Mouse (Mus musculus) CH12.LX (cell line): ENCODE data around the gene Il7r. TPM values are rescaled to one million over a fixed set of nuclear protein-coding genes. Genes with fewer than 3 reads are reported as not detected.
A peak's percentile ranks its signal among the peaks of the same experiment; 100 is the strongest.

Experiments
- DNase-seq: peaks from one replicate; pipeline ENCODE4 v3.0.0-alpha.2; 2013; ENCODE audit errors: extremely low read depth
- H3K27ac ChIP-seq: 2 replicates; pipeline ENCODE4 v1.5.1; 2012; ENCODE audit warnings: low read depth, mild to moderate bottlenecking, control low read depth, moderate library complexity; ENCODE audit not compliant: insufficient read depth
- H3K27me3 ChIP-seq: replicated peaks from 2 replicates; pipeline ENCODE3; 2012; ENCODE audit warnings: inconsistent platforms
- H3K36me3 ChIP-seq, 2 experiments: replicated peaks in 1 of 2; 2 replicates each; pipeline versions ENCODE3 to v1.6.1; 2012; ENCODE audit warnings: inconsistent platforms in 1 of 2, low read length in 1 of 2, mild to moderate bottlenecking in 1 of 2, mixed read lengths in 1 of 2, moderate library complexity in 1 of 2; ENCODE audit not compliant: control insufficient read depth in 1 of 2, insufficient read depth in 1 of 2
- H3K4me1 ChIP-seq, 2 experiments: 2 replicates each; pipeline ENCODE4 v1.6.1; 2012; ENCODE audit warnings: inconsistent platforms in 1 of 2, moderate library complexity in 1 of 2; ENCODE audit not compliant: insufficient read depth in 2 of 2, control insufficient read depth in 1 of 2
- H3K4me2 ChIP-seq: 2 replicates; pipeline ENCODE4 v1.6.1; 2012; ENCODE audit warnings: low read depth, mild to moderate bottlenecking, control low read depth; ENCODE audit not compliant: poor library complexity, insufficient read depth, severe bottlenecking
- H3K4me3 ChIP-seq, 3 experiments: fragments of 150-350 bp in 1 of 3; sonication (generic) in 1 of 3; replicated peaks in 1 of 3; 2 replicates each; pipeline versions ENCODE3 to v1.5.1; 2011 to 2012; ENCODE audit warnings: low read depth in 2 of 3, low read length in 2 of 3, mild to moderate bottlenecking in 2 of 3, moderate library complexity in 2 of 3, control low read depth in 1 of 3, improper control_type of control experiment in 1 of 3, inconsistent platforms in 1 of 3, mixed read lengths in 1 of 3; ENCODE audit not compliant: poor library complexity in 1 of 3
- H3K79me2 ChIP-seq: replicated peaks from 2 replicates; pipeline ENCODE4 v1.6.1; 2012; ENCODE audit warnings: mild to moderate bottlenecking, moderate library complexity; ENCODE audit not compliant: control insufficient read depth, poor library complexity, insufficient read depth, severe bottlenecking; ENCODE audit errors: extremely low read depth
- H3K9ac ChIP-seq: 2 replicates; pipeline ENCODE4 v1.6.1; 2012; ENCODE audit warnings: low read depth, mild to moderate bottlenecking, control low read depth, moderate library complexity; ENCODE audit not compliant: insufficient read depth
- H3K9me3 ChIP-seq: replicated peaks from 2 replicates; pipeline ENCODE3; 2012; ENCODE audit warnings: low read length, inconsistent platforms, mixed read lengths
- BHLHE40 ChIP-seq: IDR thresholded peaks from 2 replicates; pipeline ENCODE4 v1.6.1; 2011; ENCODE audit warnings: mild to moderate bottlenecking, low read depth, low read length, improper control_type of control experiment
- CHD1 ChIP-seq: IDR thresholded peaks from 2 replicates; pipeline ENCODE4 v1.6.1; 2012; ENCODE audit warnings: low read depth, low read length, improper control_type of control experiment, inconsistent platforms
- CHD2 ChIP-seq: IDR thresholded peaks from 2 replicates; pipeline ENCODE4 v1.6.1; 2011; ENCODE audit warnings: low read length, improper control_type of control experiment
- E2F4 ChIP-seq: IDR thresholded peaks from 2 replicates; pipeline ENCODE4 v1.6.1; 2011; ENCODE audit warnings: low read depth, low read length, improper control_type of control experiment; ENCODE audit not compliant: insufficient replicate concordance
- ELF1 ChIP-seq: IDR thresholded peaks from 2 replicates; pipeline ENCODE4 v1.6.1; 2014; ENCODE audit warnings: low read depth, mild to moderate bottlenecking, inconsistent platforms, low read length, improper control_type of control experiment
- ETS1 ChIP-seq: conservative IDR thresholded peaks from 2 replicates; pipeline ENCODE4 v1.6.1; 2012; ENCODE audit warnings: low read depth, mild to moderate bottlenecking, inconsistent platforms, low read length, improper control_type of control experiment, moderate library complexity
- HCFC1 ChIP-seq: IDR thresholded peaks from 2 replicates; pipeline ENCODE4 v1.6.1; 2012; ENCODE audit warnings: low read depth, mild to moderate bottlenecking, inconsistent platforms, low read length, improper control_type of control experiment
- IRF4 ChIP-seq: IDR thresholded peaks from 2 replicates; pipeline ENCODE4 v1.6.1; 2014; ENCODE audit warnings: low read depth, mild to moderate bottlenecking, inconsistent platforms, low read length, improper control_type of control experiment
- KAT2A ChIP-seq: IDR thresholded peaks from 2 replicates; pipeline ENCODE4 v1.6.1; 2012; ENCODE audit warnings: low read length, improper control_type of control experiment, inconsistent platforms; ENCODE audit not compliant: insufficient replicate concordance
- MEF2A ChIP-seq: IDR thresholded peaks from 2 replicates; pipeline ENCODE4 v1.6.1; 2014; ENCODE audit warnings: low read depth, mild to moderate bottlenecking, inconsistent platforms, low read length, improper control_type of control experiment, borderline replicate concordance
- MXI1 ChIP-seq: IDR thresholded peaks from 2 replicates; pipeline ENCODE4 v1.6.1; 2011; ENCODE audit warnings: mild to moderate bottlenecking, low read depth, low read length, improper control_type of control experiment
- NELFE ChIP-seq: IDR thresholded peaks from 2 replicates; pipeline ENCODE4 v1.6.1; 2011; ENCODE audit warnings: low read depth, low read length, improper control_type of control experiment
- NRF1 ChIP-seq: IDR thresholded peaks from 2 replicates; pipeline ENCODE4 v1.6.1; 2014; ENCODE audit warnings: low read depth, mild to moderate bottlenecking, inconsistent platforms, low read length, improper control_type of control experiment, moderate library complexity
- POLR2A ChIP-seq: IDR thresholded peaks from 2 replicates; pipeline ENCODE4 v1.6.1; 2011; ENCODE audit warnings: low read depth, mild to moderate bottlenecking, improper control_type of control experiment, low read length
- RAD21 ChIP-seq: IDR thresholded peaks from 2 replicates; pipeline ENCODE4 v1.6.1; 2011; ENCODE audit warnings: low read depth, mild to moderate bottlenecking, low read length, improper control_type of control experiment, moderate library complexity
- SMC3 ChIP-seq: IDR thresholded peaks from 2 replicates; pipeline ENCODE4 v1.6.1; 2011; ENCODE audit warnings: low read depth, low read length, improper control_type of control experiment
- TBP ChIP-seq: conservative IDR thresholded peaks from 2 replicates; pipeline ENCODE4 v1.6.1; 2011; ENCODE audit warnings: low read depth, low read length, improper control_type of control experiment
- ZKSCAN1 ChIP-seq: IDR thresholded peaks from 2 replicates; pipeline ENCODE4 v1.6.1; 2012; ENCODE audit warnings: low read depth, inconsistent platforms, low read length, improper control_type of control experiment, borderline replicate concordance
- ZMIZ1 ChIP-seq: IDR thresholded peaks from 2 replicates; pipeline ENCODE4 v1.6.1; 2012; ENCODE audit warnings: low read depth, mild to moderate bottlenecking, inconsistent platforms, low read length, improper control_type of control experiment
- ZNF384 ChIP-seq: IDR thresholded peaks from 2 replicates; pipeline ENCODE4 v1.6.1; 2012; ENCODE audit warnings: low read depth, low read length, improper control_type of control experiment, inconsistent platforms
- dilution Hi-C: fragments of 300-500 bp; cut with MboI; formaldehyde crosslinking; loops from 2 replicates; pipeline ENCODE4 v1.14.3; 2020; ENCODE audit warnings: low sequenced_read_pairs; ENCODE audit not compliant: extremely low pct_unique_long_range_greater_than_20kb, extremely low pct_ligation_motif_present
- in situ Hi-C: fragments of 300-500 bp; cut with MboI; formaldehyde crosslinking; loops from 3 replicates; pipeline ENCODE4 v1.14.3; 2019; ENCODE audit warnings: low sequenced_read_pairs, low pct_ligation_motif_present, low pct_unique_long_range_greater_than_20kb, mixed read lengths
- polyA plus RNA-seq: library from polyadenylated mRNA; unstranded; fragments of >175 nt; gene quantifications from 2 replicates; pipeline ENCODE4 v1.2.1, GENCODE M21; 2012; ENCODE audit warnings: low read depth; ENCODE audit not compliant: insufficient read length
- total RNA-seq, 2 experiments: library from RNA; depleted of rRNA; stranded (reverse); fragments of 300-350 nt in 1 of 2; fragments of >200 nt in 1 of 2; gene quantifications; 2 replicates each; pipeline ENCODE4 v1.2.3; 2012 to 2014

Il7r gene
- total and polyA plus RNA-seq, 3 experiments: 0.13 to 0.25 (median 0.13) TPM

GRCm38 (mm10) chr15:9535200-9535599 lies 5.2 kb upstream of the Il7r start (continued):
- no peak for TF ChIP-seq SMC3
- no peak for TF ChIP-seq ZMIZ1
- TF ChIP-seq RAD21: no peak
- TF ChIP-seq ZNF384: no peak
- TF ChIP-seq CHD2: no peak

DNA sequence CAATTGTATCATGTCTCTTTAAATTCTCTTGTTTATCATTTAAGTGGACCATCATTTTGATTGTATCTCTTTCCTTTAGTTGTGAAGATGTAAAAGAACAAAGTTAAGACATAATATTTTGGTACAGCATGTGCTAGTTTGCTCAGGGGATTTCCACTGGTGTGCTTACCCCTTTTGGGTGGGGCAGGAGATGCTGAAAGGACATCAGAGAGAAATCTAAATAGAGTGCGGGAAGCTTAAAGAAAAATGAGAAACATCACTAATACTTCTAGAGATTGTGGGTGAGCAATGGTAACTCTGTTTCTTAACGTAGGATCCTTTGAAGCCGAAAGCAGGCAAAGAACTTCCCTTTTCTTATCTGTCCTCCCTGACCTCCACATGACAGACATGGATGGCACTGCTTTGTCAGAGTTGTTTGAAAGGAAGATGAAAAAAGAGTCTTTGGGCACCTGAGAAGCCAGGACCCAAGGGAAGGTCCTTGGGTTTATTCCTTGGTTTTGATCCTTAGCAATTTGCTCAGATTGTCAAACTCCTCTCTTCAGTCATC lies 3.5 kb upstream of the Il7r start:
- Histone ChIP-seq H3K9me3 (no peaks in the 10 kb centered on the region), H3K4me2 (no peak overlapping the region), H3K9ac (no peak overlapping the region), H3K27ac (no peak overlapping the region), H3K4me3 (no peak overlapping the region), H3K79me2 (no peaks in the 10 kb centered on the region), H3K36me3 (no peaks in the 10 kb centered on the region), H3K27me3 (no peaks in the 10 kb centered on the region), H3K4me1 (peaks cover 2 to 48% of the 10 kb centered on the region in 2 experiments; a peak in 3 of 4 replicates)
- in situ Hi-C loops (no loop called here), dilution Hi-C loops (no loop called here)
- TF ChIP-seq TBP: no peak
- TF ChIP-seq MXI1: no peak
- no peak for TF ChIP-seq BHLHE40
- no peak for TF ChIP-seq POLR2A
- TF ChIP-seq NRF1: no peak
- TF ChIP-seq ETS1: no peak
- no peak for TF ChIP-seq IRF4
- TF ChIP-seq E2F4: no peak
- no peak for TF ChIP-seq HCFC1
- no peak for TF ChIP-seq KAT2A
- no peak for TF ChIP-seq NELFE
- TF ChIP-seq ZKSCAN1: no peak
- TF ChIP-seq CHD1: no peak
- TF ChIP-seq MEF2A: no peak
- no peak for DNase-seq

DNA sequence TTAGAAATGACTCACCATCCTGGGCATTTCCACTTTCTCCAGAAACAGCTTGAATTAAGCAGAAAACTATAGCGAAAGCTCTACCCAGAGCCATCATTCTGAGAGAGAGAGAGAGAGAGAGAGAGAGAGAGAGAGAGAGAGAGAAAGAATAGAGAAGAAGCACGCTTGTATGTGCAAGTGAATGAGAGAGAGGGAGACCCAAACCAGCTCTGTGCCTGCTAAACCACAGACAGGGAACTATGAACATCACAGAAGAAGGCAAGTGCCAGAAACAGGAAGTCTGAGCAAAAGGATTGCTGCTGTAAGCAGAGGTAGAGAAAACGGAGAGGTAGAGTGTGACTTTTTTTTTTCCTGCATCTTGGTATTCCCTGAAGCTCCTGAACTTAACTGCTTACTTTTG lies 330 bp downstream of the Il7r start:
- Histone ChIP-seq H3K36me3 (no peaks in the 10 kb centered on the region), H3K27ac (no peak overlapping the region), H3K4me2 (peak overlapping the region; percentile 44; the same call in 1 of the 2 replicates), H3K9me3 (no peaks in the 10 kb centered on the region), H3K27me3 (no peaks in the 10 kb centered on the region), H3K4me3 (peak overlapping the region in 1 of 3 experiments; percentile 39), H3K9ac (no peak overlapping the region), H3K79me2 (no peaks in the 10 kb centered on the region), H3K4me1 (peaks cover 0 to 41% of the 10 kb centered on the region in 2 experiments; a peak in 2 of 4 replicates)
- DNase-seq: peak; percentile 47
- TF ChIP-seq ELF1 (0 out of 2 replicates have a peak, but pooled peaks have one; percentile 25), IRF4 (0 out of 2 replicates have a peak, but pooled peaks have one; percentile 33), MEF2A (no peak)
- in situ Hi-C loops (no loop called here), dilution Hi-C loops (no loop called here)
